Mouse (Mus musculus) lung, postnatal 0 days (tissue): Measurements from ENCODE around the gene Kifap3.

Experiments used
- CTCF ChIP-seq: IDR thresholded peaks from 2 replicates; pipeline ENCODE4 v1.5.1; 2016; ENCODE audit warnings: antibody characterized with exemption, mild to moderate bottlenecking
- EP300 ChIP-seq: IDR thresholded peaks from 2 replicates; pipeline ENCODE4 v1.6.1; 2016; ENCODE audit warnings: antibody characterized with exemption, mild to moderate bottlenecking, control low read depth

GRCm38 (mm10) chr1:163821365-163821764, 42.0 kb downstream of the Kifap3 start:
- TF ChIP-seq CTCF (no peak), EP300 (no peak)
